Mouse (Mus musculus): ENCODE data around the gene Mfsd14a. TPM values are rescaled to one million over a fixed set of nuclear protein-coding genes. Genes with fewer than 3 reads are reported as not detected.
"Not testable (repeated sequence)": the region's sequence is repeated elsewhere in the genome, so short reads cannot be mapped to it uniquely, and the experiment has no call there.

Gene Mfsd14a
- polyA plus RNA-seq, 1 experiment from 2014 or later = 72.2 TPM

GRCm38 (mm10) chr3:116664281-116664680 is 1.8 kb upstream of the Mfsd14a start:
- 94% methylated on average over 9 of the region's 9 CpGs for WGBS
- not testable (repeated sequence) for H3K27me3 ChIP-seq (replicated peaks); H3K27ac ChIP-seq; H3K9me3 ChIP-seq; H3K36me3 ChIP-seq; ATAC-seq (ENCODE audit: low FRiP score, low read depth); H3K9ac ChIP-seq; H3K4me3 ChIP-seq; H3K4me1 ChIP-seq; H3K4me2 ChIP-seq (replicated peaks)

DNA sequence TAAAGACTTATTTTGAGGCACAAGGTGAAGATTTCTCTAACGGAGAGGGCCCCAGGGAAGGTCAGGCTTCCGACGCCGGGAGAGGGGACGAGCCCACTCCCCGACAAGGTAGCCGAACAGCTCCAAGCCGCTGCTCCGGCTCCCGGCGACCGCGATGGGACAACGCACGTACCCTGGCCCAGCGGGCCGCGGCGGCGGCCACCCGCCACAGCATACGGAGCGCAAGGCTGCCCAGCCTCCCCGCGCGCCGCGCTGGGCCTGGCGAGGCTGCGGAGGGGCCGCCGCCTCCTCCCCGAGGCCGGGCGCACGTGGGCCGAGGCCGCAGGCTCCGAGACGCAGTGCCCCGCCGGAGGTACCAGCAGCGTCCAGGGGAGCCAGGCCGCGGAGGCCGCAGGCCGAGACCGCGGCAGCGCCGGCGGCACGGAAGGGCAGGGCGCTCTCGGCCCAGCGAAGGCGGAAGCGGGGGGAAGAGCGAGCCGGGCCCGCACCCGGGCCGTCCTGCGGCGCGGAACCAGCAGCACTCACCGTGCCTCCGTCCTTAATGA is 535 bp downstream of the Mfsd14a start:
- Histone ChIP-seq H3K27me3 (replicated peaks) (no peaks in the 10 kb centered on the region), H3K4me3 (peak overlapping the region; percentile 94), H3K27ac (peak overlapping the region; percentile 92), H3K4me2 (replicated peaks) (peak overlapping the region; percentile 77), H3K36me3 (no peaks in the 10 kb centered on the region), H3K4me1 (peaks cover 23% of the 10 kb centered on the region; the same call in 1 of the 2 replicates), H3K9ac (peak overlapping the region; percentile 98), H3K9me3 (no peaks in the 10 kb centered on the region)
- WGBS = under 1% methylated on average over 65 of the region's 68 CpGs
- peak; percentile 88 for ATAC-seq (ENCODE audit: low FRiP score, low read depth)

GRCm38 (mm10) chr3:116661288-116661869 is 1.1 kb downstream of the Mfsd14a start:
- Histone ChIP-seq H3K27ac (0 out of 2 replicates have a peak overlapping the region, but pooled peaks have one; percentile 92), H3K9me3 (no peaks in the 10 kb centered on the region), H3K36me3 (no peaks in the 10 kb centered on the region), H3K4me1 (peaks cover 23% of the 10 kb centered on the region; the same call in 1 of the 2 replicates), H3K4me3 (peak overlapping the region; percentile 94), H3K27me3 (replicated peaks) (no peaks in the 10 kb centered on the region), H3K4me2 (replicated peaks) (peak overlapping the region; percentile 77), H3K9ac (peak overlapping the region; percentile 98)
- peak; percentile 0; the same call in 1 of the 2 replicates for ATAC-seq (ENCODE audit: low FRiP score, low read depth)
- WGBS = 6% methylated on average over 16 of the region's 16 CpGs

- Histone ChIP-seq H3K4me3 (no peak overlapping the region), H3K27me3 (replicated peaks) (no peaks in the 10 kb centered on the region), H3K36me3 (no peaks in the 10 kb centered on the region), H3K9ac (no peak overlapping the region), H3K4me1 (peaks cover 23% of the 10 kb centered on the region; the same call in 1 of the 2 replicates), H3K4me2 (replicated peaks) (no peak overlapping the region; the same call in 1 of the 2 replicates), H3K27ac (no peak overlapping the region), H3K9me3 (no peaks in the 10 kb centered on the region)
- no peak for ATAC-seq (ENCODE audit: low FRiP score, low read depth)
- 85% methylated on average over 13 of the region's 13 CpGs for WGBS
These were observed 2.5 kb downstream of the Mfsd14a start for GRCm38 (mm10) chr3:116659856-116660430.

DNA sequence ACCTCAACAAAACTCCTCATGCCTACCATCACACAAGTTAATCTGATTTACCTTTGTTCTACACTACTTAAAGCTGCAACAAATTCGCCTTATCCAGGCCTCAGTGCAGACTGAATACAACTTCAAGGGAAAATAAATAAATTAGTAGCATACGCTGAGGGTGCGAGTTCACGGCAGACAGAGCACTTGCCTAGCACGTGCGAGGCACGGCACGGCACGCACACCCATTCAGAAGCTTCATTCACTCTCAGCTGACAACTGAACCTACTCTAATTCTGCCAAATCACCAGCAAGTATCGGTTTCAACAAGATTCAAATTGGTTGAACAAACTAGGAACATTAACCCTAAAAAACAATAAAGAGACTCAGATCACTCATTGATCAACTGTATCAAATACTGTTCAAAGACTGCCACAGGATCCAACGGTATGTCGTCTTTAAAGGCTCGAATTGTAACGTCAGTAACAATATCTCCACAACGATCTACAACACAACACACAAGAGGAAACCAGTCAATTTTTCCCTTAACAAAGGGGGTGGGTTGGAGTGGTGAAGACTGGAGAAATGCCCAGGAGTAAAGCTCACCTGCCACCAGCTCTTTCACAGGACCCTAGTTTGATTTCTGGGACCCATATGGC is 3.4 kb downstream of the Mfsd14a start:
- Histone ChIP-seq H3K4me1 (peaks cover 23% of the 10 kb centered on the region; the same call in 1 of the 2 replicates), H3K4me2 (replicated peaks) (no peak overlapping the region), H3K9me3 (no peaks in the 10 kb centered on the region), H3K27me3 (replicated peaks) (no peaks in the 10 kb centered on the region), H3K36me3 (no peaks in the 10 kb centered on the region), H3K9ac (no peak overlapping the region), H3K27ac (no peak overlapping the region), H3K4me3 (no peak overlapping the region)
- WGBS = 80% methylated on average over 15 of the region's 15 CpGs
- no peak for ATAC-seq (ENCODE audit: low FRiP score, low read depth)

GRCm38 (mm10) chr3:116656184-116656965 is 6.1 kb downstream of the Mfsd14a start:
- WGBS = 74% methylated on average over 7 of the region's 7 CpGs
- H3K36me3 ChIP-seq = no peaks in the 10 kb centered on the region
- H3K4me3 ChIP-seq = no peak overlapping the region
- peaks cover 33% of the 10 kb centered on the region; the same call in 1 of the 2 replicates for H3K4me1 ChIP-seq
- H3K9me3 ChIP-seq = no peaks in the 10 kb centered on the region
- no peak overlapping the region for H3K9ac ChIP-seq
- ATAC-seq (ENCODE audit: low FRiP score, low read depth) = no peak
- no peaks in the 10 kb centered on the region for H3K27me3 ChIP-seq (replicated peaks)
- H3K4me2 ChIP-seq (replicated peaks) = no peak overlapping the region
- H3K27ac ChIP-seq = no peak overlapping the region

- not testable (repeated sequence) for ATAC-seq (ENCODE audit: low FRiP score, low read depth); H3K4me3 ChIP-seq; H3K27ac ChIP-seq; H3K27me3 ChIP-seq (replicated peaks); H3K36me3 ChIP-seq; H3K9ac ChIP-seq; H3K4me2 ChIP-seq (replicated peaks); H3K9me3 ChIP-seq
- WGBS = 94% methylated on average over 11 of the region's 11 CpGs
- peaks cover 20% of the 10 kb centered on the region; the same call in 1 of the 2 replicates for H3K4me1 ChIP-seq
These were observed 8.4 kb downstream of the Mfsd14a start for GRCm38 (mm10) chr3:116654051-116654450.

GRCm38 (mm10) chr3:116653278-116653945 is 9.1 kb downstream of the Mfsd14a start:
- H3K4me3 ChIP-seq = no peak overlapping the region
- H3K27ac ChIP-seq = no peak overlapping the region
- H3K36me3 ChIP-seq = 0 out of 2 replicates have a peak, but pooled peaks cover 10% of the 10 kb centered on the region
- peaks cover 18% of the 10 kb centered on the region; the same call in 1 of the 2 replicates for H3K4me1 ChIP-seq
- H3K9ac ChIP-seq = no peak overlapping the region
- 86% methylated on average over 5 of the region's 5 CpGs for WGBS
- H3K9me3 ChIP-seq = no peaks in the 10 kb centered on the region
- no peak for ATAC-seq (ENCODE audit: low FRiP score, low read depth)
- H3K27me3 ChIP-seq (replicated peaks) = no peaks in the 10 kb centered on the region
- no peak overlapping the region for H3K4me2 ChIP-seq (replicated peaks)

DNA sequence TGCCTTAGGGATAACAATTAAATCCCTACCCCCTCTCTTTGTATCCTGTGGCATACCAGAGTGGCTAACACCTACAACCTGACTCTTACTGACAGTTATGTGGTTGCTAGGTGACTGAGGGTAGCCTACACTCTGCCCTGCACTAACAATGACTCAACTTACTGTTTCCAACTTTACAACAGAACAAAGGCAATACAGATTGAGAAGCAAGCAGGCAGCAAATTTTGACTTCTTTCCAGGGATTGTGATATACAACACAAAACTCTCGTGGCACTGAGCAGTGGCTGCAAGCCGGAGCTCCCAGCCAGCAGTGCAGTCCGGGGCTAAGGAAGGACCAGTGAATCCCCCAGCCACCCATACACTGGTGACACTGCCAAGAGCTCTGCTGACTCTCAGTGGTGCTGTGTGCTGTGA is 10.4 kb downstream of the Mfsd14a start:
- no peaks in the 10 kb centered on the region for H3K9me3 ChIP-seq
- WGBS = 59% methylated on average over 3 of the region's 3 CpGs
- ATAC-seq (ENCODE audit: low FRiP score, low read depth) = no peak

DNA sequence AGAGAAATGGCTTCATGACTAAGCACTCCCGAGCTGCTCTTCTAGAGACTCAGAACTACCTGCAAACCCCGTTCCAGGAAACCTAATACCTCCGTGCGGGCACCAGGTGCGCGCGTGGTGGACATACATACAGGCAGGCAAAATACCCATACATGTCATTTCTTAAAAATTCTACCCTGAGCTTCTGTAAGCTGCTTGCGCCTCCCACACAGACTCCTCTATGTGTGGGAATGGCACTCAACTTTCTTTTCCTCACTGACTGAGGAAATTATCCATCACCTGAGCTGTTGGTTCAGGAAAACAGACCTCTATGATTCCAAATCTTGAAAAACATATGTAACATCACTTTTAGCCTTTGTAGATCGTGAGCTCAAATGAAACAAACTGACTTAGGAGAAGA is 11.8 kb downstream of the Mfsd14a start:
- Histone ChIP-seq H3K27me3 (replicated peaks) (no peaks in the 10 kb centered on the region), H3K4me1 (peaks cover 10% of the 10 kb centered on the region; the same call in 1 of the 2 replicates), H3K9ac (no peak overlapping the region), H3K9me3 (no peaks in the 10 kb centered on the region), H3K4me2 (replicated peaks) (no peak overlapping the region), H3K4me3 (no peak overlapping the region), H3K36me3 (peaks cover 29% of the 10 kb centered on the region), H3K27ac (no peak overlapping the region)
- no peak for ATAC-seq (ENCODE audit: low FRiP score, low read depth)
- WGBS = 97% methylated on average over 9 of the region's 9 CpGs

More for the DNA sequence above, 10.4 kb downstream of the Mfsd14a start:
- no peaks in the 10 kb centered on the region for H3K27me3 ChIP-seq (replicated peaks)
- H3K4me1 ChIP-seq = peaks cover 10% of the 10 kb centered on the region; the same call in 1 of the 2 replicates
- no peak overlapping the region for H3K27ac ChIP-seq
- no peak overlapping the region for H3K9ac ChIP-seq
- H3K36me3 ChIP-seq = peaks cover 16% of the 10 kb centered on the region; the same call in 1 of the 2 replicates
- no peak overlapping the region for H3K4me3 ChIP-seq
- H3K4me2 ChIP-seq (replicated peaks) = no peak overlapping the region

DNA sequence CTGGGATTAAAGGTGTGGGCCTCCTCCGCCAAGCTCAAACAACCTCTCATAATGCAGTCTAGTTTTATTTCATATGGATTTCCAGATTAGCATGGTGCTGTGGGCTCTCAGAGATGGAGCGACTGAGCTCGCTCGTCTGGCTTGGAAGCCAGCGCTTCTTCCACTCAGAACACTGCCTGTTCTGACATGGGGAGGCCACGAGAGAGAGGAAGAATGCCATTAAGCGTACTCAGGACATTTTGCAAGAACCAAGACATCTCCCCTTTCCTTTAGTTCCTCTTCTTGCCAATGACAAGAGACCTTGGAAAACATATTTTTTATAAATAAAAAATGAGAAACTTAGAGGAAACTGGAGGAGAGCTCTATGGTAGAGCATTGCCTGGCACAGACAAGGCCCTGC is 13.7 kb downstream of the Mfsd14a start:
- Histone ChIP-seq H3K36me3 (peaks cover 42% of the 10 kb centered on the region), H3K27me3 (replicated peaks) (no peaks in the 10 kb centered on the region), H3K9me3 (no peaks in the 10 kb centered on the region), H3K4me3 (no peak overlapping the region), H3K9ac (no peak overlapping the region), H3K4me2 (replicated peaks) (no peak overlapping the region), H3K4me1 (peaks cover 10% of the 10 kb centered on the region; the same call in 1 of the 2 replicates), H3K27ac (no peak overlapping the region)
- WGBS = 92% methylated on average over 7 of the region's 7 CpGs
- ATAC-seq (ENCODE audit: low FRiP score, low read depth) = no peak

Data from neural tube, embryonic 12.5 days (tissue).